Mouse (Mus musculus): ENCODE data around the gene Hhat. TPM values are rescaled to one million over a fixed set of nuclear protein-coding genes. Genes with fewer than 3 reads are reported as not detected.

Hhat gene
- total and polyA plus RNA-seq, 3 experiments: 0.22 TPM; not detected in 2

DNA sequence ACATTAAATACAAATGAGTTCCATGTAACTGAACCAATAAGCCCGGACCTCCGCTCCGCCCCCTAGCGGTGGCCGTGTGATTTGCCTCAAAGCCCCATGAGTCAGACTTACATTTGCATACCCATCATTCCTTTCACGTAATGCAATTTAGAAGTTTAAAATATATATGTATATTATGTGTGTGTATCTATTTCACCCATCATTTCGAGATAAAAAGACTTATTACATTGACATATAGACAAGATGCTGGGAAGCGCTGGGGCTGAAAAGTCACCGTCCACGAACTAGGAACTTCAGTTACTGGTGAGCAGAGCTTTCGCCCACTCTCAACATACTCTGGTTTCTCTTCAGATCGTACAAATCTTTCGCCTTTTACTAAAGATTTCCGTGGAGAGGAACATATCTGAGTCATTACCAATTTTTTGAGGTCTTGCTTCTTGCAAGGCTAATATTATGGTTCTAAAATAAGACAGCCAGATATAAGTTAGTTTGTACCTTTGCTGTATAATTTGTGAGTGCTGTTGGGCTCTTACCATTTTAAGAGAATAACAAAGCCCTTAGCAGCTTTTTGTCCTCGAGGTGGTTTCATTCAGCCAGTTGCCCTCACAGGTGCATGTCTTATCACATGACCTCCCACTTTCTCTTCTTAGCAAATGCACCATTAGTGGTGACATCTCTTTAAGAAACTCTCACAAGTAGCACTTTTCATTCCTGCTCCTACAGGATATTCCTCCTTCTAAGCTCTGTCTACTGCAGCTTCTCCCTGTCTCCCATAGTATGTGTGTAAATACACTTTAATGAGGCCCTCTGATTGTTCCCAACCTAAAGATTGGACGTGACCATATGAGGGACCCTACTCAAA is 25.6 kb downstream of the Hhat start:
- Histone ChIP-seq H3K36me3 (replicated peaks) (no peaks in the 10 kb centered on the region), H3K9me3 (replicated peaks) (peaks cover 51% of the 10 kb centered on the region), H3K27me3 (ENCODE audit: insufficient read depth, low read length) (no peaks in the 10 kb centered on the region), H3K4me1 (ENCODE audit: insufficient read depth, low read depth, low read length) (no peaks in the 10 kb centered on the region), H3K4me3 (ENCODE audit: low read depth, low read length) (no peak overlapping the region)
- DNase-seq (ENCODE audit: low spot score): no peak
- ATAC-seq (ENCODE audit: extremely low read depth, insufficient number of reproducible peaks, low FRiP score, poor library complexity, severe bottlenecking): no peak
- TF ChIP-seq GATA2 (IDR thresholded peaks at IDR 0.05; ENCODE audit: borderline replicate concordance, low read depth, low read length): no peak
- TF ChIP-seq CTCF (IDR thresholded peaks at IDR 0.05; ENCODE audit: low read depth, low read length): 0 out of 2 replicates have a peak, but pooled peaks have one; percentile 17

DNA sequence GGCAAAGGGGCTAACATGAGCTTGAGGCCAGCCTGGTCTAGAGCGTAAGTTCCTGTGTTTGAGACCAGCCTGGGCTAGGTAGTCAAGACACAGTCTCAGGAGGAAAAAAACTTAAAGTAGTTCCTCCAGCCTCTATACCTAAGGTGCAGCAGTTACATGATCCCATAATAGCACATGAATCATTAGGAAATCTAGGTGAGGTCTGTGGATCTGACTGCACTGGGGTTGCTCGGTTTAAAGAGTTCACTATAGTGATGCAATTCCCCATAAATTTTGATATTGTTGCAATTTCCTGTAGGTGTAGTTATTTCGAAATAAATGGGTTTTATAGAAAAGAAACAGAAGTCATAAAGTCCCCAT is 26.2 kb downstream of the Hhat start:
- no peaks in the 10 kb centered on the region for H3K36me3 ChIP-seq (replicated peaks)
- no peak for DNase-seq (ENCODE audit: low spot score)
- ATAC-seq (ENCODE audit: extremely low read depth, insufficient number of reproducible peaks, low FRiP score, poor library complexity, severe bottlenecking): no peak
- H3K9me3 ChIP-seq (replicated peaks): peaks cover 54% of the 10 kb centered on the region
- no peak overlapping the region for H3K4me3 ChIP-seq (ENCODE audit: low read depth, low read length)
- no peak for TF ChIP-seq POLR2AphosphoS5 (IDR thresholded peaks at IDR 0.05; ENCODE audit: insufficient replicate concordance, low read depth, low read length)
- TF ChIP-seq GATA2 (IDR thresholded peaks at IDR 0.05; ENCODE audit: borderline replicate concordance, low read depth, low read length): no peak
- TF ChIP-seq TAL1 (conservative IDR thresholded peaks at IDR 0.05; ENCODE audit: low read depth, low read length): no peak
- TF ChIP-seq CTCF (IDR thresholded peaks at IDR 0.05; ENCODE audit: low read depth, low read length): no peak
- no peak for TF ChIP-seq GATA1 (IDR thresholded peaks at IDR 0.05; ENCODE audit: borderline replicate concordance, low read length)
- no peaks in the 10 kb centered on the region for H3K4me1 ChIP-seq (ENCODE audit: insufficient read depth, low read depth, low read length)
- no peaks in the 10 kb centered on the region for H3K27me3 ChIP-seq (ENCODE audit: insufficient read depth, low read length)

DNA sequence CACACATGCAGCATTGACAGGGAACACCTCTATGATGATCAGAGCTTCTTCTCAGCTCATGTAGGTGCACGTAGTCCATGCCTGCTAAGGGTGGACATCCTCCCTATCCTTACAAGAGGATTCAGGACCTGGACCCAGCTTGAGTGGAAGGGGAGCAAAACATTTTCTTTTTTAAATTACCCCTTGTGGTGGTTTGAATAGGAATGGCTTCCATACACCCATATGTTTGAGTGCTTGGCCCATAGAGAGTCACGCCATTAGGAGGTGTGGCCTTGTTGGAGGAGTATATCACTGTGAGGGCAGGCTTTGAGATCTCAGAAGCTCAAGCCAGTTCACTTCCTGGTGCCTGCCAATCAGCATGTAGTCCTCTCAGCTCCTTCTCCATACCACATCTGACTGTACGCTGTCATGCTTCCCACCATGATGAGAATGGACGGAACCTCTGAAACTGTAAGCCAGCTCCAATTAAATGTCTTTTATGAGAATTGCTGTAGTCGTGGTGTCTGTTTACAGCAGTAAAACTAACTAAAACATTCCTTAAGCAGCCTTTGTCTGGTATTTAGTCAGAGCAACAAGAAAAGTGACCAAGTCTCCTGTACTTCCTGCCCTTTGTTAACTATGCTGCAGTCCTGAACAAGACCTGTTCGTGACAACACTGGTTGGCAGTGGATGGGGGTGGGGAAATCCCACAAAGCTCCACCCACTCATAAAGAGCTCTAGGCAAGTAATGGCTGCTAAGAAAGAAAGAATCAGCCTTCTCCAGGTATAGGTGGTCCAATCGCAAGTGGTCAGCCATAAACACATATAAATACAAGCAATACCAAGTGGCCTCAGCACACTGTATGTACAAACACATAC is 28.4 kb downstream of the Hhat start:
- DNase-seq (ENCODE audit: low spot score) (no peak), ATAC-seq (ENCODE audit: extremely low read depth, insufficient number of reproducible peaks, low FRiP score, poor library complexity, severe bottlenecking) (no peak)
- Histone ChIP-seq H3K27me3 (ENCODE audit: insufficient read depth, low read length) (no peaks in the 10 kb centered on the region), H3K36me3 (replicated peaks) (no peaks in the 10 kb centered on the region), H3K4me3 (ENCODE audit: low read depth, low read length) (no peak overlapping the region), H3K4me1 (ENCODE audit: insufficient read depth, low read depth, low read length) (no peaks in the 10 kb centered on the region), H3K9me3 (replicated peaks) (peaks cover 44% of the 10 kb centered on the region)
- TF ChIP-seq GATA1 (IDR thresholded peaks at IDR 0.05; ENCODE audit: borderline replicate concordance, low read length) (no peak), CTCF (IDR thresholded peaks at IDR 0.05; ENCODE audit: low read depth, low read length) (no peak), GATA2 (IDR thresholded peaks at IDR 0.05; ENCODE audit: borderline replicate concordance, low read depth, low read length) (no peak), TAL1 (conservative IDR thresholded peaks at IDR 0.05; ENCODE audit: low read depth, low read length) (no peak), POLR2AphosphoS5 (IDR thresholded peaks at IDR 0.05; ENCODE audit: insufficient replicate concordance, low read depth, low read length) (no peak)

GRCm38 (mm10) chr1:192741896-192742295 is 29.1 kb downstream of the Hhat start:
- DNase-seq (ENCODE audit: low spot score): no peak
- Histone ChIP-seq H3K9me3 (replicated peaks) (peaks cover 45% of the 10 kb centered on the region), H3K36me3 (replicated peaks) (no peaks in the 10 kb centered on the region), H3K27me3 (ENCODE audit: insufficient read depth, low read length) (no peaks in the 10 kb centered on the region), H3K4me3 (ENCODE audit: low read depth, low read length) (no peak overlapping the region), H3K4me1 (ENCODE audit: insufficient read depth, low read depth, low read length) (no peaks in the 10 kb centered on the region)
- ATAC-seq (ENCODE audit: extremely low read depth, insufficient number of reproducible peaks, low FRiP score, poor library complexity, severe bottlenecking): no peak
- TF ChIP-seq GATA1 (IDR thresholded peaks at IDR 0.05; ENCODE audit: borderline replicate concordance, low read length): no peak
- no peak for TF ChIP-seq TAL1 (conservative IDR thresholded peaks at IDR 0.05; ENCODE audit: low read depth, low read length)
- TF ChIP-seq POLR2AphosphoS5 (IDR thresholded peaks at IDR 0.05; ENCODE audit: insufficient replicate concordance, low read depth, low read length): no peak
- TF ChIP-seq CTCF (IDR thresholded peaks at IDR 0.05; ENCODE audit: low read depth, low read length): no peak
- no peak for TF ChIP-seq GATA2 (IDR thresholded peaks at IDR 0.05; ENCODE audit: borderline replicate concordance, low read depth, low read length)

DNA sequence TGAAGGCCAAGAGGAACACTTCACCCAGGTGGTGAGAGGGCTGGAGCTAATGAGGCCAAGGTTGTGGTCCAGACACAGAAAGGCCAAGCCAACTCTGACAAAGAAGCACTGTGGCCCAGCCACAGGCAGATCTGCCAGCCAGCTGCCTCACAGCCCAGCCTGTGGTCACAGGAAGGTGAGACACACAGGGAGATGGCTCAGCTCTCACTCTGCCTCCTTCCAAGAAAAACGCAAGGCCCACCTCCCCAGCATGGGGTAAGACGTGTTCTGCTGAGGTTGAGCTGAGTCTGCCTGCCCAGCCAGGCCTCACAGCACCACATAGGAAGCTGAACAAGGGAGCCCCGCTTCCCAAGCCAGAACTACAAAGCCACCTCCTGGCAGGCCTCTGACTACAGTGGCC is 34.5 kb downstream of the Hhat start:
- peaks cover 53% of the 10 kb centered on the region for H3K9me3 ChIP-seq (replicated peaks)
- no peak for ATAC-seq (ENCODE audit: extremely low read depth, insufficient number of reproducible peaks, low FRiP score, poor library complexity, severe bottlenecking)
- no peaks in the 10 kb centered on the region for H3K36me3 ChIP-seq (replicated peaks)
- H3K27me3 ChIP-seq (ENCODE audit: insufficient read depth, low read length): no peaks in the 10 kb centered on the region
- no peaks in the 10 kb centered on the region for H3K4me1 ChIP-seq (ENCODE audit: insufficient read depth, low read depth, low read length)
- no peak overlapping the region; the same call in 1 of the 2 replicates for H3K4me3 ChIP-seq (ENCODE audit: low read depth, low read length)
- DNase-seq (ENCODE audit: low spot score): no peak
- TF ChIP-seq POLR2AphosphoS5 (IDR thresholded peaks at IDR 0.05; ENCODE audit: insufficient replicate concordance, low read depth, low read length): no peak
- no peak for TF ChIP-seq GATA2 (IDR thresholded peaks at IDR 0.05; ENCODE audit: borderline replicate concordance, low read depth, low read length)

- no peak for TF ChIP-seq TAL1 (conservative IDR thresholded peaks at IDR 0.05; ENCODE audit: low read depth, low read length)
- TF ChIP-seq GATA2 (IDR thresholded peaks at IDR 0.05; ENCODE audit: borderline replicate concordance, low read depth, low read length): no peak
- TF ChIP-seq POLR2AphosphoS5 (IDR thresholded peaks at IDR 0.05; ENCODE audit: insufficient replicate concordance, low read depth, low read length): no peak
- no peak for TF ChIP-seq GATA1 (IDR thresholded peaks at IDR 0.05; ENCODE audit: borderline replicate concordance, low read length)
- no peak for TF ChIP-seq CTCF (IDR thresholded peaks at IDR 0.05; ENCODE audit: low read depth, low read length)
- no peak overlapping the region for H3K4me3 ChIP-seq (ENCODE audit: low read depth, low read length)
- no peaks in the 10 kb centered on the region for H3K36me3 ChIP-seq (replicated peaks)
- DNase-seq (ENCODE audit: low spot score): no peak
- no peak for ATAC-seq (ENCODE audit: extremely low read depth, insufficient number of reproducible peaks, low FRiP score, poor library complexity, severe bottlenecking)
- H3K9me3 ChIP-seq (replicated peaks): peaks cover 53% of the 10 kb centered on the region
- H3K27me3 ChIP-seq (ENCODE audit: insufficient read depth, low read length): no peaks in the 10 kb centered on the region
- H3K4me1 ChIP-seq (ENCODE audit: insufficient read depth, low read depth, low read length): no peaks in the 10 kb centered on the region
These were observed 35.0 kb downstream of the Hhat start for GRCm38 (mm10) chr1:192736002-192736426.

All from G1E (cell line).